Mouse (Mus musculus): ENCODE data around the gene Vmn1r218.

GRCm38 (mm10) chr13:23138880-23139279, 5.9 kb downstream of the Vmn1r218 start:
- TF ChIP-seq POLR2A (IDR thresholded peaks at IDR 0.05; ENCODE audit: insufficient read depth, low read depth, low read length) = no peak
- no peak for TF ChIP-seq CTCF (IDR thresholded peaks at IDR 0.05; ENCODE audit: insufficient read depth, low read depth, low read length)
